ENCODE assay signal across 10 mouse cellular contexts in genomic region chr6:99818486-99818885, GRCm38 (mm10).
"Had no signal": no experiment of that assay in that cellular context is flagged by ENCODE, and none has a peak within 500 bp of the region (broad histone marks: within the 10 kb centered on the region; RNA-seq: fewer than 3 reads in every experiment).

No protein-coding gene starts in this region.

- H3K4me1 ChIP-seq: liver, embryonic 12.5 days; midbrain, embryonic 15.5 days had no signal

- H3K4me3 ChIP-seq: limb, embryonic 15.5 days; liver, embryonic 12.5 days; midbrain, embryonic 15.5 days; neural tube, embryonic 13.5 days; stomach, embryonic 15.5 days had no signal

- DNase-seq: kidney, adult 8-10 months; kidney, postnatal 36 days; lung, postnatal 4 days; right cerebral cortex, postnatal 14 days had no signal

- ATAC-seq: liver, embryonic 12.5 days; midbrain, embryonic 15.5 days had no signal

- H3K36me3 ChIP-seq: limb, embryonic 15.5 days; liver, embryonic 12.5 days; midbrain, embryonic 15.5 days; neural tube, embryonic 13.5 days; stomach, embryonic 15.5 days had no signal

- H3K9ac ChIP-seq: limb, embryonic 15.5 days; liver, embryonic 12.5 days; midbrain, embryonic 15.5 days; neural tube, embryonic 13.5 days; stomach, embryonic 15.5 days had no signal

- H3K27me3 ChIP-seq: limb, embryonic 15.5 days; midbrain, embryonic 15.5 days; stomach, embryonic 15.5 days had no signal

- H3K27ac ChIP-seq: limb, embryonic 15.5 days; liver, embryonic 12.5 days; midbrain, embryonic 15.5 days; neural tube, embryonic 13.5 days; stomach, embryonic 15.5 days had no signal

- H3K4me2 ChIP-seq: limb, embryonic 15.5 days; liver, embryonic 12.5 days; midbrain, embryonic 11.5 days; midbrain, embryonic 15.5 days; neural tube, embryonic 13.5 days; stomach, embryonic 15.5 days had no signal

- H3K9me3 ChIP-seq: limb, embryonic 15.5 days; liver, embryonic 12.5 days; midbrain, embryonic 15.5 days; neural tube, embryonic 13.5 days; stomach, embryonic 15.5 days had no signal
